Mouse (Mus musculus): ENCODE measurements around the gene A030005L19Rik. TPM values are rescaled to one million over a fixed set of nuclear protein-coding genes. Genes with fewer than 3 reads are reported as not detected.

The A030005L19Rik gene
- 0.11 TPM in 1 of 2 replicates, not detected in the other for polyA plus RNA-seq (2012)

GRCm38 (mm10) chr1:82913025-82913424 lies at the start of gene A030005L19Rik:
Gene A030005L19Rik (plus strand): TSS chr1:82913325.

GRCm38 (mm10) chr1:82924650-82925049 lies 11.5 kb downstream of the A030005L19Rik start, which contains the start of gene A030014E15Rik:
Gene A030014E15Rik (plus strand): TSS chr1:82924917.

GRCm38 (mm10) chr1:82931326-82931725 lies 18.2 kb downstream of the A030005L19Rik start, which contains the start of gene Gm6217:
Gene Gm6217 (minus strand): TSS chr1:82931399.

GRCm38 (mm10) chr1:82943295-82943694 lies 30.2 kb downstream of the A030005L19Rik start, which contains the start of gene A030003K21Rik:
Gene A030003K21Rik (minus strand): TSS chr1:82943388.

GRCm38 (mm10) chr1:82955913-82956312 lies 42.8 kb downstream of the A030005L19Rik start, which contains the start of gene Gm7544:
Gene Gm7544 (minus strand): TSS chr1:82956013.

GRCm38 (mm10) chr1:82959870-82960385 lies 46.8 kb downstream of the A030005L19Rik start, which contains the start of gene Gm47955:
Gene Gm47955 (plus strand): TSS chr1:82960286.

Other genes starting within 250 kb of the A030005L19Rik start
- gene Mff, start 188.4 kb upstream of the A030005L19Rik start, polyA plus RNA-seq (2012): 91.1 and 118 TPM in 2 replicates
- not detected in 2 replicates for gene Tm4sf20, start 144.9 kb upstream of the A030005L19Rik start, polyA plus RNA-seq (2012)
- not detected in 2 replicates for gene Gm47791, start 142.1 kb upstream of the A030005L19Rik start, polyA plus RNA-seq (2012)
- gene Agfg1, start 73.8 kb upstream of the A030005L19Rik start, polyA plus RNA-seq (2012): 7.2 and 7.8 TPM in 2 replicates
- gene A030014E15Rik, start 11.6 kb downstream of the A030005L19Rik start, polyA plus RNA-seq (2012): not detected in 2 replicates
- gene Gm6217, start 18.1 kb downstream of the A030005L19Rik start, polyA plus RNA-seq (2012): not detected in 2 replicates
- not detected in 2 replicates for gene A030003K21Rik, start 30.1 kb downstream of the A030005L19Rik start, polyA plus RNA-seq (2012)
- gene Gm7544, start 42.7 kb downstream of the A030005L19Rik start, polyA plus RNA-seq (2012): not detected in 2 replicates
- gene Gm47955, start 47.0 kb downstream of the A030005L19Rik start, polyA plus RNA-seq (2012): not detected in 2 replicates
- gene Gm47959, start 87.2 kb downstream of the A030005L19Rik start, polyA plus RNA-seq (2012): not detected in 2 replicates
- not detected in 2 replicates for gene Slc19a3, start 125.1 kb downstream of the A030005L19Rik start, polyA plus RNA-seq (2012)
- gene Krtap28-10, start 129.2 kb downstream of the A030005L19Rik start, polyA plus RNA-seq (2012): not detected in 2 replicates
- not detected in 2 replicates for gene Gm47969, start 131.6 kb downstream of the A030005L19Rik start, polyA plus RNA-seq (2012)
- gene A030005K14Rik, start 146.1 kb downstream of the A030005L19Rik start, polyA plus RNA-seq (2012): not detected in 2 replicates
- not detected in 2 replicates for gene Krtap28-13, start 147.6 kb downstream of the A030005L19Rik start, polyA plus RNA-seq (2012)
- not detected in 2 replicates for gene Ccl20, start 203.4 kb downstream of the A030005L19Rik start, polyA plus RNA-seq (2012)
- gene Daw1, start 246.4 kb downstream of the A030005L19Rik start, polyA plus RNA-seq (2012): not detected in 2 replicates